Mouse (Mus musculus) A20 (cell line): ENCODE results near the gene Pcbd2.

ENCODE experiments used
- DNase-seq: peaks from one replicate; pipeline ENCODE4 v3.0.0-alpha.2; 2011; ENCODE audit warnings: low read depth, low spot score

Gene Pcbd2

DNA sequence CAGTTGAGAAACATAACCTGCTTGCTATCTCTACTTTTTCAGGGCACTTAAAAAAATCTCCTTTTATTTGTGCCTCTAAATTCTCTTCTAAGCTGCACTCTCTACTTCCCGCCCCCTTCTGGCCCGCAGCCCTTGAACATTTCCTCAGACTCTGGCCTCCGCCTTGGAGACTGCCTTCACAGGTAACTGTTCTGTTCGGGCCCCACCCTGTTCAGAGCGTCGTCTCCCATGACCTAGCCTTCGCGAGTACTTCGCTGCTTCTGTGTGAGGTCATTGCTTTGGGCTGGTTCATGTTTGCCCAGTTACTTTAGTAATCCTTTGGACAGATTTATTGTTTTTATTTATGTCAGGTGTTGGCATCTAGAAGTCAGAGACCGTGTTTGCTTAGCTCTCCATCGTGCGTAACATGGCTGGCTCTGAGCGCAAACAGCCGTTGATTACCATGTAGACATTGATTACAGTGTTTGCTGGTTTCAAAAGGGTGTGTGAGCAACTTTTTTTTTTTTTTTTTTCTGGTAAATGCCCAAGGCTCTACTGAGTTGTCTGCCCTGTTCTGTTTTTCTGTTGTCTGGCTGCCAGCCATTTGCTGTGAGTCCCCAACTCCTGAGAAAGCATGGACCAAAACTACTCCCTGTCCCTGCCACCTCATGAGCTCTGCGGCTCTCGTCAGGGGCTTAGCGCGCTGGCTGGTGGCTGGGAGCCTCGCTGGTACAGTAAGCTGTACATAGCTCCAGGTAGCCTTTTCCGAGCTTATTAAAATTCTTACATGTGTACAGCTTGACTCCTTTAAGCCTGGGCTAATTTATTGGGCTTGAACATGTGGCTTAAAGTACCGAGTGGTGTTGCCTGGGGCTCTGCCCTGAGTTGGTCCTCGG is 6.7 kb downstream of the Pcbd2 start:
- no peak for DNase-seq

DNA sequence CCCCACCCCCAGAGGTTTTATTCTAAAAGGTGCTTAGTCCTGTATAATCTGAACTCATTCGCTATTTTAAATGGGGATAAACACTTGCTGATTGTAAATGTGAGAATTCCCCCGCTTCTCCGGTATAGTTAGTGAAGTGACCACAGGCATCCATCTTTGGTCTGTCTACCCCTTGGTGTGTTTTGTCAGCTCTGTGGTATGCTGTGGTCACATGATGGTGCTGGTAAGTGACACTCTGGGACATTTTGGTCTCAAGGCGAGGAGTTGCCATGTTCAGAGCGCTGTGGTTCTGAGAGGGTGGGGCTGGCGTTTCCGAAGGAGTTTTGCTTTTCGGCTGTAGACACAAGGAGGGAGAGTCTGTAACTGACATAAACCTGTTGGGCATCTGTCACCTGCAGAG is 10.7 kb downstream of the Pcbd2 start:
- DNase-seq: no peak

DNA sequence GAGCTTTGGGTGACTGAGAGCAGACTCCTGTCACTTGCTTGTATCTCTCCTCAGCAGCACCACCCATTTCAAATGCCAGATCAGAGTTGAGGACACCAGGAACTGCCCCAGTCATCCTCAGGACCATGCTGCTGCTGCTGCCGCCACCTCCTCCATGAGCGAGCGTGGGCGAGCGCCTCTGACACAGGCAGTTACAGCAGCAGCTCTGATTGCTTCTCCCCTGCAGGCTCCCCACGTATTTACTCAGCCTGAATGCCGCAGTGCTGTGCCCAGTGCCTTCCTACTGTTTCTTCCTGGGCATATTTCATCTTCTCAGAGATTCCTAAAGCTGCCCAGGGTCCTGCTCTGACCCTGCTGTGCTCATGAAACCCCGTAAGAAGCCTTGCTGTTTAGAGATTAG is 15.1 kb downstream of the Pcbd2 start:
- no peak for DNase-seq

DNA sequence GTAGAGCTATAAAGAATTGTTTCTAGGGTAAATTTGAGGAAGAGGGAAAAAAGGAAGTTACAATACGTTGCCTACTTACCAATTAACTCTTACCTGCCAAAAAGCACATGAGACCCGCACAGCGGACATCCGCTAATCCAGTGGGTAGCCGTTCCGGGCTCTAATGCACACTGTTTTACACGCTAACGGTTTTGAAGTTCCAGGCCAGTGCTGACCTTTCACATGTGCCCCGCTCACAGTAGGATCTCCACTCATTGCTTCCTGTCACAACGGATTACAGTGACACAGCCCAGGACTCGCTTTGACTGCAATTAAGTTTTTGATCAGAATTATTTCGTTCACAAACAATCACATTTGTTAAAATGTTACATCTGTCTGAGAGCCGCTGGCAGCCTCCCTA is 27.2 kb downstream of the Pcbd2 start:
- no peak for DNase-seq

DNA sequence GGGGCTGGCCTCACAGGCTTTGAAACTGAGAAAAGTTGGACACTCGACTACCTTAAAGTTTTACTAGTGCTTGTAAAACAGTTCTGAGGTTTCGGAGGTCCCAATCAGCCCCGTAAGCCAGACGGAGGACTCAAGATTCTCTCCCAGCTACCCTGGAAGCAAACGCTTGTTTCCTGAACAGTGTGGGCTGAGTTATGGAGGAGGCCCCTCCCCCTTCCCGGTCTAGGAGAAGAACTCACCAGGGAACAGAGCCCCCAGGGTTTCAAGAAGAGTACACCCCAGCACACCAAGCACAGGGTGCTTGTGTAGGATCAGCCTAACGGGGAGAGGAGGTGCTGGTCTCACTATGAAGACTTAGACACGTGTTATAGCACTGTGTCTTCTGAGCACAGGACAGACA is 29.6 kb downstream of the Pcbd2 start:
- DNase-seq: no peak

DNA sequence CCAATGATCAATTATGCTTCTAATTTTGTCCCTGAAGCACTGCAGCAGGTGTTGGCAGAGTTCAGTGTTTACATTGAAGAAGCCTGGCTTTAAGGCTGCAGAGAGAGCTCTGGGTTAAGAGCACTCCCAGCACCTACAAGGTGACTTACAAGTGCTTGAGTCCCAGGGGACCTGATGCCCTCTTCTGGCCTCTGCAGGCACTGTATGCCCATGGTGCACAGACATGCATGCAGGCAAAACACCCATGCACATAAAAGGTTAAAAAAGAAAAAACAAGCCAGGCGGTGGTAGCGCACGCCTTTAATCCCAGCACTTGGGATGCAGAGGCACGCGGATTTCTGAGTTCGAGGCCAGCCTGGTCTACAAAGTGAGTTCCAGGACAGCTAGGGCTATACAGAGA is 30.5 kb downstream of the Pcbd2 start:
- DNase-seq: peak; percentile 55

DNA sequence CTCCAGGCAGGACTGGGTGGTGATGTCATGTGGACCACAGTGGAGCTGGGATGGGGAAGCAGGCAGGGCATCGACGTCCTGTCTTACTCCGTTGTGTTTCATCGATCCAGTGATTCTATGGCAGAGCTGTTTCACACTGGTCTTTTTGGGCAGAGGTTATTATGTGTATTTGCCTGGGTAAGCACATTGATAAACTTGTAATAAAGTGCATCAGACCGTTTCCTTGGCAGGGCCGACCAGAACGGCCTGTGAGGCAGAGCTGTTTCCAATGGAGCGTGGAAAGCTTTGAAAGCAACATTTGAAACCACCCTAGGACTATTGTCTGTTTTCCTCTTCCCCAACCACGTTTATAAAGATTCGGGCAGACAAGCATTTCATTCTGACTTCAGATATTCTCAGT is 33.4 kb downstream of the Pcbd2 start:
- no peak for DNase-seq

DNA sequence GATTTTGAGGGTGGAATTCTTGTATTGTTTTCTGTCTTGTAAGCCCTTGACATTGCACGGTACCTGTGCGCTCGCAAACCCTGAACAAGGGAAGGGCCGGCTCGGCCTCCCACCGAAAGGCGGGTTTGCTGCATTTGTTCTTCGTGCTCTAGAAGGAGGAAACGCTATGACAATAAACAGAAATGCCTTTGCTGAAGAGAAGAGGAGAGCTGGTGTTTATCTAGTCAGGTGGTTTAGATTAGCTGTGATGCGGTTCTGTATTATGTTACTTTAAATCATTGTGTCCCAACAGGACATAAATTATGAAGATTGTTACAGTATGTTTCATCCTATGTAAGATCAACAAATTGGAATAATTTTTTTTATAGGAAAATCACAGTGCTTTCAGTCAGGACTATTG is 34.3 kb downstream of the Pcbd2 start:
- no peak for DNase-seq

DNA sequence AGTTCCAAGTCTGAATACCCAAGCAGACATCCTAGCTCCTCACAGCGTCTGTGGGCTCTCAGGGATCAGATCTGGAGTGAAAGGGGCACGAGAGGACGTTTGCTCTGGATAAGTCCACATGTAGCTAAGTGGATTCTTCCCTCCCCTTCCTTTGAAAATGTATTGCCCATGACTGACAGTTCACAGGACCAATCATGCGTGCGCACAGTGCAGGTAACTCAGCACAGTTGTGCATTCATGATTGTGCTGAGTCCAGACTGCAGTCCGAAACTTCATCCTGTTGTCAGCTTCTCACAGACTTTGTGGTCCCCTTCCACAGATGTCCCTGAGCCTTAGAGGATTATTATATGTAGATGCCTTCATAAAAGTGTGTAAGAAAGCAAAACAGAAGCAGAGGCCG is 47.2 kb downstream of the Pcbd2 start:
- no peak for DNase-seq

DNA sequence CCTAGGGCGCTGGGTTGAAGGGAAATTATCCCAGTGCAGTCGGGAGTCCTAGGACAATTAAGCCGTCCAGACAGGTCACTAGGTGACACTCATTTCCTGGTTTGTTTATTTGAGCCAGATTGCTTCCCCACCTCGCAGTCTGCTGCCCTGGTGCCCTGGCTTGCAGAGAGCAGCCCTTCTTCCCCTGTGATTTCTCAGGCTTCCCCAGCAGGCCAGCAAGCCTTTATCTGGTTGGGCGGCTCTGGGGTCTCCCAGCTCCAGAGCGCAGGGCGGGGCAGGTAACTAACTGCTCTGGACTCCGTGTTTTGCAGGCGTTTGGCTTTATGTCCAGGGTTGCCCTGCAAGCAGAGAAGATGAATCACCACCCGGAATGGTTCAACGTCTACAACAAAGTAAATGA is 47.9 kb downstream of the Pcbd2 start:
- no peak for DNase-seq

DNA sequence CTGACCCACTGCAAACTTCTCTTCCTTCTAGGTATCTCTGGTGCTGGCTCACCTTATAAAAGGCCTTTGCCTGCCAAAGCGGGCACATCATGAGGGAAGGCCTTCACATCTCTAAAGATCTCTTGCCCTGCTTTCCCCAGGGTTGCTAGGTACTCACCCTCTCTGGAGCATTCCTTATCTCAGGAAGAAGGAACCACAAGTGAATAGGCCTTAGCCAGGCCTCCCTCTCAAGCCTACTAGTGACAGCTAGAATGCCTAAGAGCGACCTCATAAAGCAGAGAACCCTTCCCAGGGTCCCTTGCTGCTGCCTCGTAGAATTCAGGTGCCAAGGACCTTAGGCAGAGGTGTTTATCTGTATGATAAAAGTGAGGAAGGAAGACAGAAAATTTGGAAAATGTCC is 57.1 kb downstream of the Pcbd2 start, which contains the start of gene Catsper3:
Gene Catsper3, plus strand, starts transcription at position 301 of the 400 bp plus-strand sequence.
- DNase-seq: no peak

DNA sequence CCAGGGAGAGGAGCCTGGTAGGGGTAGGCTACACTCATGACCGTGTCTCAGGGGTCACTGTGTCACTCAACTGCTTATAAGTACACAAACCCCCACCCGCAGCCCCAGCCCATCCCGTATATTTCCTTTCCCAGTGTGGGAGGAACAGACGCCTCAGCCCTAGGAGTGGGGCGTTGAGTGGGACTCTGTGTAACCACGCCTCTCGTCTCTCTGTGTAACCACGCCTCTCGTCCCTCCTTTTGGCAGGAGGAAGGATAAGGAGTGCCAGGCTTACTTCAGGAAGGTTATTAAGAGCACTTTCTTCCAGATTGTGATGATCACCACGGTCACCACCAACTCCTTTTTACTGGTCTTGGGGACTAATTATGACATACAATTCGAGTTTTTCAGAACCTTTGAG is 59.0 kb downstream of the Pcbd2 start:
- DNase-seq: no peak

DNA sequence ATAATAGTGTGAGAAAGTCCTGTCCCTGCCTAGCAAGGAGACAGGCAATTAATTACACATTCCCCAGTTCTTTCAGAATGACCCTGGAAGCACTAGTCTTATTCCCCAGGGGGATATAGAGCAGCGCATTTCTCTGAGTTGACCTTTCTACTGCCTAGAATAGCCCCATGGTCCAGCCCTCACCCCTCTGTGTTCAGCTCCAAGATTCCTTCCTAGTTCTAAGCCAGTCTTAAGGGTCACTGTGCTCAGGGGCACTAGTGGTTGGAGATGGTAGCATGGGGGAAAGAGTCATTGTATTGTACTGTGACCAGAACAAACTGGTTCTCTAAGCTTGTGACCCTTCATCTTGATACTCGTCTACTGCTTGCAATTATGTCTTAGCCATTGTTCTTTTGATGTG is 74.1 kb downstream of the Pcbd2 start:
- DNase-seq: no peak

DNA sequence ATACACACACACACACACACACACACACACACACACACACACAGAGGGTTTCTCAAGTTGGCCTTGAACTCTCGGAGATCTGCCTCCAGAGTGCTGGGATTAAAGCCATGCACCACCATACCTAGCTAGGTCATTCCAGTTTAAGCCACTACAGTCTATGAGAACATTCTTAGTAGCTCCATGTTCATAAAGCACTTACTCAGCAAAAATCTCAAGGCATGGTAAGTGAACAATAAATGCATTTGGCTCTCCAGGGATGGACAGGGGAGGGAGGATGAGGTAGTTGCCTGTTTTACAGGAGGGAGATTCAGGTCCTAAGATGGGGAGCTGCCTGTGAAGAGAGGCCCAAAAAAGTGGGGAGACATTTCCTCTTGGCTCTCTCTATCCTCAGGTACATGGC is 76.8 kb downstream of the Pcbd2 start:
- no peak for DNase-seq

DNA sequence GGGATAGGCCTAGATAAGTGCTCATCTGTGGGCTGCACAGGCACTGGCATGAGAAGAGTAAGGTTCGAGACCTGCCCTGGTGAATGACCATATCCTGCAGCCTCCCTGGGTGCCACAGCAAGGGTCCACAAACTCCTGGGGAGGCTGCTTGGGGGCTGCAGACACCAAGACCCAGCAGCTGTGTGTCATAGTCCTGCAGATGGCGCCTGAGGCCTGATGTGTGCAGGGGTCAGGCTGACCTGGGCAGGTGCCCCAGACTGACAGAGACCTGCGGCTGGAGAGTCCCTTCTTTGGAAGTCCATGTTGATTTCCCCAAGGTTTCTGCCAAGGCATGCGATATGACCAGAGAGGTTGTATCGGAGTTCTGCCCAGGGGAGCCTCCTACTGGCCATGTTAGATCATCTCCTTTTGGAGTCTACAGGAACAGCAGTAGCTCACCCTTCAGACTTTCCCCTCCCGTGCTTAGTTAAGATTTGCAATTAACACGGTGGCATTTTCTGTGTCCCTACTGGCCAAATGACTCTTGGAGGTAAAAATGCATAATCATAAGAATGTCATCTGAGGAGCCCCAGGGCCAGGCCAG is 82.0 kb downstream of the Pcbd2 start:
- DNase-seq: no peak

DNA sequence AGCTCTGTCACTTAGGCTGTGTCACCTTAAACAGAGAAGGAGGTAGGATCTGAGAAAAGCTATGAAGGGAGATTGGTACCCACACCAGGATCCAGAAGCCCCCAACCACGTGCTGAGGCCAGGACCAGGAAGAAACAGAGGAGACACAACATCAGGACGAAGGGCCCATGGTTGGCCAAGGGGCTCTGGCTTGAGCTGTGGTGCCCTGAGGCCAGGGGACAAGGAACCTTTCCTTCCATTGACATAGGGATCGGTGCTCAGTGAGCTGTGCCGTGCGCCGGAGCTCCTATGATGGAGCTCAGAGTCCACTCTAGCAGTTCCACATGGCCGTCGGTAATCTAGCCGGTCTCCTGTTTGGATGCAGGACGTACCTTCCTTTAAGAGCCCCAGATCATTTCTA is 82.5 kb downstream of the Pcbd2 start:
- DNase-seq: no peak

DNA sequence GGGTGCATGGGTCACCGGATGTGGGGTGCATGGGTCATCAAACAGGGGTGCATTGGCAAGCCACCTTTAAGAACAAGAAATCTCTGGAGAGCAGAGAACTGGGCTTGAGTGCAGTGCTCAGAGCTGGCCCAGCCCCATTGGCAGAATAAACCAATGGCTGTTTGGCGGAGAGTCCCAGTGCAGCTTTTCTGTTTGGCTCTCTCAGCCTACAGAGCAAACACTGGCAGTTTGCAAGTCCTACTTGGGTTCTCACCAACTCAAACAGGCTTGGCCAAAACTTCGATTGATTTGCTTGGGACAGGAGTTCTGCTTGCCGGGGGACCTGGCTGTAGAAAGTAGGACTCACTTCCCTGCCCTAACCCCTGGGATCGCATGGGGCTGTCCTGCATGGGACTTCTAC is 83.8 kb downstream of the Pcbd2 start:
- DNase-seq: peak; percentile 30

DNA sequence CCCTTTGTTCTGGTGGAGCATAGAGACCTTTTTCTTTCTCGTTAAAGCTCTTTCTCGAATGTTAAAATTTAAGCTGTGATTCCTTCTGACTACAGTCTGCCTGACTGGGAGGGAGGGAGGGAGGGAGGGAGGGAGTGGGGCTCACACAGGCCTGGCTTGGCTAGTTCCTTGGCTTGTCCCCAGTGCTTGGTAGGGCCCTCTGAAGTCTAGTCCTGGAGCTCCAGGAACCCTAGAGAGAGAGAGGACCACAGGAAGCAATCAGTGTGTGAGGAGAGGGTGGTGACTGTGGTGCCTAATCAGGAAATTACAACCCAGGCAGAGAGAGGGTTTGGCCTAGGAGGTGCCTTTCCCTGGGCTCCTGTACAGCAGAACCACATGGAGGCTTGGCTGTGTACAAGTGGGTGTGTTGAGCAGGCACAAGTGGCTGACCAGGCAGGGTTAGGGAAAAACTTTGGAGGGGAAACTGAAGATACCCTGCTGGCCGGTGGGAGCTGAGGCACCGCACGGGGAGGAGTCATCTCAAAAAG is 86.4 kb downstream of the Pcbd2 start:
- DNase-seq: no peak

DNA sequence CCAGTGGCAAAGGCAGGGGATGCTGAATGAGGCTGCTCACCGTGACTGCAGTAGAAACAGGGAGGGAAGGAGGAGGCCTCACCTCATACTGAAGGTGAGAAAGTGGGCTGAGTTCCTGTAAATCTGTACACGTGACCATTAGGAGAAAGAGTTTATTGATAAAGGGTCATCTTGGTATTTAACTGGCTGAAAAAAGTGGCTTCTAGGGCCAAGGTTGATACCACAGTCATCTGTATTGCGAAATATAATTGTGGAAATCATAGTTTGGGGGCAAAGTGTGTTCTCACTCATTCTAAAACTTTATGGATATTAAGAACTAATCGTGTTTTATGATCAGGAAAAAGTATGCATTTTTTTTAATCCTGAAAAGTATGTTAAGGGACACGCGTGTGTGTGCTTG is 87.7 kb downstream of the Pcbd2 start:
- no peak for DNase-seq

DNA sequence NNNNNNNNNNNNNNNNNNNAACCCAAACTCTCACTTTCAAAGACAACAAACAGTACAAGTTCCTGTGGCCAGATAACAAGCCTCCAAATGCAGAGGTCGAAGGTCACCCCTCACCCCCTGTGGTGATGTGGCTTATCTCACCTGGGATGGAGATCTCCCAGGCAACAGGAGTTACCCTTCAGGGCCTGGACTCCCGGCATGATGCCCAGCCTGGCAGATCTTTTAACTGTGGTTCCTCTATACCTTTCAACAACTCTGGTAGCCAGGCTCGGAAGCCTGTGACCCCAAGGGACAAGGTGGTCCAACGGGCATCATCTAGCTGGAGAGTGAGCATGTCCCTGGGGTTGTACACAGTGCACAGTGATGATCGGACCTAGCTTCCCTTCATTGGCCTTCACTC is 95.3 kb downstream of the Pcbd2 start:
- no peak for DNase-seq

DNA sequence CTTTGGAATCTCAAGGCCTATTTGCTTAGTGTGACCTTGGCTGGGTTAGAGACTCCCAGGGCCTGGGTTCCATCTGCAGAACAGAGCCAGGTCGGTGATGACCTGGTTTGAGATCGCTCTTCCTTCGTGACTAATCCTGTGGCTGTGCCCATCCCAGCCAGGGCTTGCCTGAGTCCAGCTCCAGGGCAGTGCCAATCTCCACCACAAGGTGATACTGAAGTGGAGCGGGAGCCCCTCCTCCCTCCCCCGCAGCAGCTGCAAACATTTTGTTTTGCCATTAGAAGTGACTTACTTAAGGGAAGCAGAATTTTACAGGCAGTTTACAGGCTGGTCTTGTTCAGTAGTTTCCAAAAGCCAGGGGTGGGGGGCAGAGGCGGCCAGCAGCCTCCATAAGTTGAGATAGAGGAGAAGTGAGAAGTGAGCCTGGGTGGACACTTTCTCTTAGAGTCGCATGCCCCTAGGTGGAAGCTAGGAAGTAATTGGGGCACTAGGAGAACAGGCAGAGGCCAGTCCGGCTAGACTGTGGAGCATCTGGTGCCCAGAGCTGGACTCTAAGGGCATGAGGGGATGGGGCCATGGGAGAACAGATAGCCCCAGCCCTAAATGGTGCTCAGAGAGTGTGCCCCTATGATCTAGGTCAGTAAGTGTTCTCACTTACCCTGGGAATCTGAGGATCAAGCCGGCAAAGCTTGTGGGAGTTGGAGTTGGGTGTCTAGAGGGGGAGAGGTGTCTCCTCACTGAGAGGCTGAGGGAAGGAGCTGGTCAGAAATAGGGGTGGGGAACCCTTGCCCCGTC is 97.2 kb downstream of the Pcbd2 start:
- no peak for DNase-seq

DNA sequence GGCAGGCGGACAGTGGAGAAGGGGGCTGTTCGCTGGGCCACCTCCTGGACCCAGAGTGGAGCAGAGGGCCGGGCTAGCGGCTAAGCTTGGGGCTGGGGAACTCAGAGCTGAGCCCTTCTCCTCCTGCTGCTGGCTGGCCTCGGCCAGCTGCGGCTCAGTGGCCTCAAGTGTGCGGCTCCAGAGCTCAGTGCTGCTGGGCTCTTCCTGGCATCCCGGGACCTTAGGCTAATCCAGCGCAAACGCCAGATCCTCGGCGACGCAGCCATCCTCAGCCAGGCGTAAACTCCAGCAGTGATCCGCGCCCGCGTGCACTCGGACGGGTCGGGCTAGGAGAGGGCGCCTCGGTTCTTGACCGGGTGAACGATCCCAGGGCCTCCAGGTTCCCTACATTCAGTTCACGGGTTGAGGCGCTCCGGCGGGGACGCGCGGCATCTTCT is 98.1 kb downstream of the Pcbd2 start:
- DNase-seq: no peak
